Mouse (Mus musculus) heart, adult 11 months (tissue): Measurements from ENCODE around the gene Cd200.

Experiments used
- DNase-seq: peaks from one replicate; pipeline ENCODE4 v3.0.0; 2022

The Cd200 gene

DNA sequence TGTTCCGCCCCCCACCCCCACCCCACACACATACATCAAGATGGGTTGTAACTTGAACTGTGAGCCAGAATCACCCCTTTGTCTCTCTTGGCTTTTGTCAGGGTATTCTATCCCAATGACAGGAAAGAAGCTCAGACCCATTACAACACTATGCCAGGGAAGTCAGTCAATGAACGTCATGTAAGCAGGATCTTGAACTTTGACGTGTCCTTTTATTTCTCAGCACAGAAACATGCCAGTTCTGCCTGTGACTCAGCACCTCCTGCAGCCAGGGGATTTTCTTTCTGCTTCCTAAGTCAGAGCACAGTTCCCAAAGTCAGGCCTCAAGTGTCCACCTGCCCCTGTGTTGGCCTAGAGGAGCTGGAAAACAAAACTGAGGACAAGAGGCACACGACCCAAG is 31.5 kb downstream of the Cd200 start:
- peak; percentile 92 for DNase-seq

DNA sequence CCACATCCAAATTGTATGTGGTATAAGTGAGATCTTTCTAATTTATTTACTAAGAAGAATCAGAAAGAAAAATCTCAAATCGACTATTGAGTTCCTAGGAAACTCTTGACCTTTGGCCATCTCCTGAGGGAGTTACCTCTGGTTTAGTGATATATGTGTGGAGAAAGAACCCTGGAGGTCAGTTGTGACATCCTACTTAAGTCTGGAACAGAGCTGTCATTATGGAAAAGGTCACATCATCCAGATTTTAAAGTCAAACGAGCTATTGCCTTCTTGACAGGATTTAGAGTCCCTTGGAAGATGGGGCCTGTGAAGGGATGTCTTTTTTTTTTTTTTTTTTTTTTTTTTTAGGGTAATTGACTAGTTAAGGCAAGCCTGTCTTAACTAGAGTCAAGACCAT is 32.0 kb downstream of the Cd200 start:
- no peak for DNase-seq

GRCm38 (mm10) chr16:45376294-45376693 is 32.6 kb downstream of the Cd200 start:
- DNase-seq = peak; percentile 98

DNA sequence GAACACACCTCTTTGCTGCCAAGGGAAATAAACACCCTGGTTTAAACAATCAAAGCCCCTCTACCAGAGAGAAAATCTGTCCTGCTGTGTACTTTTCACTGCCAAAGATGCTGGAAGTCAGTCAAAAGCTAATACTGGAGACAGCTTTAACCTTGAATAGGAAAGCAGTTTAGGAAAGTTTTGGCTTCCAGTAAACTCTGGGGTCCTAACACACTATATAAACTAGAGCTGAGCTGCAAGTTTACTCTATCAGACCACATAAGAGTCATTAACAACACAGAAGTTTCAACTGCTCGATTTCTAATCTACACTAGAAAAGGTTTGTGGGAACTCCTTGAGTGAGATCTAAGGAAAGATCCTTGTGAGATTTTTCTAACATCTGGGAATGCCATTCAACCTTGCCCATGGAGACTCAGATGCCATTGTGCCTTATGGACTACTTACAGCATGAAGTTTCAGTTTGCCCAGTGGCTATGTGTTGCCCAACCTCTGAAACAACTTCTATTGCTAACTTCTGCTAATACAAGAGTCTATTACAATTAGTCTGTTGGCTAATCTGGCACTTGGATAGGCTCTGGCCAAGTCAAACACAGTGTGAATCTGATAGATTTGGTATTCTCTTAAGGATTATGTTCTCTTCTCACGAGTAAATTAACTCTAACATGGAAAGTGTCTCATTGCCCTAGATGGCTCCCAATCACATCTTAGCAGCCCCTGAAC is 33.2 kb downstream of the Cd200 start:
- no peak for DNase-seq

DNA sequence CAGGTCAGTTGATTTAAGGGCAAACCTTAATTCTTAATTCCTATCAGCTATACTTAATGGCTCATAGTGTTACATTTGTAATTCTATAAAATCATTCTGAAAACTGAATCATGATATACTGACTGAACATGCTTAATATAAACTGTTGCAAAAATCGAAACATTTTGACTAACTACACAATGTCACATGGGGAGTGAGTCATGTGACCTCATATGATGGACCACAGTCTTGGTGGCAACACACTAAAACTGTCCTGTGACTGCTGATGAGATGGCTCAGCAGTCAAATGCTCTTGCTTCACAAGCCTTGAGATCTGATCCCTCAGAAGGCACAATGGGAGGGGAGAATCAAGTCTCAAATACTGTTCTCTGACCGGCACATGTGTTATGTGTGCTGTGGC is 34.8 kb downstream of the Cd200 start:
- no peak for DNase-seq

DNA sequence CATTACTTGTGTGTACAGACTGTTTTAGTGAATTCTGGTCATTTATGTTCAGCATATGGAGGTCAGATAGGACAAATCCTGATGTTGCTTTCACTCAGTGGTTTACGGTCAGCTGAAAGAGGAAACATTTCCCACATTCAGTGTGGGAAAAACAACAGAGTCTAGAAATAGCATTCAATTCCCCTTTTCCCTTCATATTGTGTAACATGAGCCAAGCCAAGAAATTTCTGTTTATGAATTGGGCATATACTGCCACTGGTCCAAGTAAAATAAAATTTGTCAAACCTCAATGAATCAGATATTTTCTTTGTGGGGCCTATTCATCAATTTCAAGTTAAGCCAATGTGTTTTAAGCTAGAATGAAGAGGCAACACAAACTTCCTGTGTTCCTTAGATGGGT is 37.8 kb downstream of the Cd200 start:
- no peak for DNase-seq

DNA sequence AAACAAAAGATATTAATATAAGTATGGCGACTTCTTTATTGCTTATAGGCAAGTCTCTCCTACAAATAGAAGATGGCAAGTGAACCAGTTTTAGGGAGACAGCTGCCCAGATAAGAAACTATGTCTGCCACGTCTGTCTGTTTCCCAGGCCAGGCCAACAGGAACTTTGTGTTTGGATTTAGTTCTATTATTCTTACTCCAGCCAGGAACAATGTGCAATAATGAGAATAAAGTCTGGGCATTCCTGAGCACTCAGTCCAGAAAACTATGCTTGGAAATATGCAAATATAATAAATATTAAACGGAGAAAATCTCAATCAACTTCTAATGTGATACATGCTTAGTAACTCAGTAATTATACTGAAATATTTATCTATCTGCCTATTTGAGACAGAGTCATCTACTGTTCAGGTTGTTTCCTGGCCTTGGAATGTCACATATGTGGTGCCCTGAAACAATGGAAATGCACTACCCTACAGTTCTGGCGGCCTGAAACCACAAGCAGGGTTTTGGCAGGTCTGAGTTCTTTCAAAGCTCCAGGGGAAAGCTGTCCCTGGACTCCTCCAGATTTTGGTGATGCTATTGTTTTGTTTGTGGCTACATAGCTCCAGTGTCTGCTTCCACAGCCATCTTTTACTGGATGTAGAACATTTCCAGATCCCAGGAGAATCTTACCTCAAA is 39.4 kb downstream of the Cd200 start:
- DNase-seq = peak; percentile 97

DNA sequence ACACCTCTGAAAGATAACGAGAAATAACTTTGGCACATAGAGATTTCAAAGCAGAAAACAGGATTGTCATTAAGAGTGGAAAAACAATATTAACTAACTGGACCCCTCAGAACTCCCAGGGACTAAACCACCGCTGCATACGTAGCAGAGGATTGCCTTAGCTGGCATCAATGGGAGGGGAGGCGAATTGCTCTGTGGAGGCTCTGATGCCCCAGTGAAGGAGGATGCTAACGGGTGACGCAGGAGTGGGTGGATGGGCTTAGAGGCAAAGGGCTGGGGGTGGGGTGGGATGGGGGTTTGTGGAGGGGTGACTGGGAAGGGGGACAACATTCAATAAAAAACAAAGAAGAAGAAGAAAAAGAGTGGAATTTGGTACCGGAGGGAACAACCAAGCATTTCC is 42.7 kb downstream of the Cd200 start:
- DNase-seq = peak; percentile 92

DNA sequence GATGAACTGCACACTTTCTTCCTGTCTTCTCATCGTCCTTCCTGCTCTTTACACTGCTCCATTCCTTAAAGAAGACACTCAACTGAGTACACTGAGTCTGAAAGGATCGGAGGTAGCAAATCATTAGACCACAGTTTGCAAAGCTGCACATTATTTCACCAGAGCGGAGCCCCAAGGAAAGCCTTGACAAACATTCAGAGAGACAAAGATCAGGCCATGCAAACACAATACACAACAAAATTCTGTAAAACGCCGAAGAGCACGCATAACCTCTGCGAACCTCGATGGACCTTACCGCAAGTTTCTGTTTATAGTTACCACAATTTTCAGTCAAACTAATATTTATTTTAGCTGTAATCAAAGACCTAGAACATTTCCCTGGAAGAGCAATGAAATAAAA is 43.5 kb downstream of the Cd200 start:
- no peak for DNase-seq

- DNase-seq = no peak
Observed at GRCm38 (mm10) chr16:45364627-45365026, 44.2 kb downstream of the Cd200 start.

DNA sequence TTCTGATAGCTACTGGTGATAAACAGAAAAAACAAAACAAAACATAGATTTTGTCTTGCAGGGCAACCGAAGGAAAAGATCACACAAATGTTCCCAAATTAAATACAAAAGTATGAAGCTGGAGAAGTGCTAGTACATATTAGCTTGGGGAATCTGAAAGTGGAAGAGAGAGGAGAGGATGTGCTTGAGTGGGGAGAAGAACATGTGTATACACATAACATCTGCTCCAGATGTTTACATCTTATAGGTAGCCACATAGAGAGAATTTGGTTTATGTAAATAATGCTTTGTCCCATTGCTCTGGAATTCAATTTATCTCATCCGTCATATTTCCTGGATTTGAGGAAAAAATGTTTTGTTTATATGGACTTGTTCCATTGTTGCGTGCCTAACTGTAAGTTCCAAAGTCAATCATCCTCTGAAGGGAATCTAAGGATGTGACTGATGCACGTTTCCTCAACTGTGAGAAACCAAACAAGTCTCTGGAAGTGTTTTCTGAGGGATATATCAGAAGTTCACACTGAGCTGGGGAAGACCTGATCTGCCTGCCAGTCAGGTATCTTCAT is 45.3 kb downstream of the Cd200 start:
- no peak for DNase-seq

- no peak for DNase-seq
Observed at GRCm38 (mm10) chr16:45361450-45361849, 47.4 kb downstream of the Cd200 start.

GRCm38 (mm10) chr16:45358441-45358840 is 50.4 kb downstream of the Cd200 start:
- DNase-seq = peak; percentile 88

GRCm38 (mm10) chr16:45357134-45357533 is 51.7 kb downstream of the Cd200 start:
- DNase-seq = peak; percentile 90

GRCm38 (mm10) chr16:45352875-45353274 is 56.0 kb downstream of the Cd200 start:
- no peak for DNase-seq

GRCm38 (mm10) chr16:45350767-45351166 is 58.1 kb downstream of the Cd200 start:
- DNase-seq = no peak

- peak; percentile 99 for DNase-seq
Observed at GRCm38 (mm10) chr16:45349523-45350298, 59.1 kb downstream of the Cd200 start.

GRCm38 (mm10) chr16:45348238-45348637 is 60.6 kb downstream of the Cd200 start:
- peak; percentile 36 for DNase-seq

GRCm38 (mm10) chr16:45346930-45347387 is 61.9 kb downstream of the Cd200 start:
- no peak for DNase-seq

DNA sequence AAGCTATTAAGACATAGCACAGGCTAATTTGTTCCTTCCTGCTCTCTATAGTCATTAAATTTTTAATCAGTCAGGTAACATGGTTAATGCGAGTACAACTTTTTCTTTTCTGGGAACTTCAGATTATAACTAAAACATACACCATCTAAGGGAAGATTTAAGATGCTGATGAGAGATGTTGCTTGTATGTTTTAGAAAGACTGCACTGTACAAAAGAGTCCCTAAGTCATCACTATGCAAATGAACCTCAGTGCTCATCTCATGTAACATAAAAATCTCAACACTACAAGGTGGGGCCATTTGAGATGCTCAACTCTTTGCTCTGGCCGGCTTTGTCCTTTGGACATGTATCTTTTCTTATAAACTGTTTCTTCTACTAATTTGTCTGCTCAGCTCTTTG is 62.5 kb downstream of the Cd200 start:
- no peak for DNase-seq

DNA sequence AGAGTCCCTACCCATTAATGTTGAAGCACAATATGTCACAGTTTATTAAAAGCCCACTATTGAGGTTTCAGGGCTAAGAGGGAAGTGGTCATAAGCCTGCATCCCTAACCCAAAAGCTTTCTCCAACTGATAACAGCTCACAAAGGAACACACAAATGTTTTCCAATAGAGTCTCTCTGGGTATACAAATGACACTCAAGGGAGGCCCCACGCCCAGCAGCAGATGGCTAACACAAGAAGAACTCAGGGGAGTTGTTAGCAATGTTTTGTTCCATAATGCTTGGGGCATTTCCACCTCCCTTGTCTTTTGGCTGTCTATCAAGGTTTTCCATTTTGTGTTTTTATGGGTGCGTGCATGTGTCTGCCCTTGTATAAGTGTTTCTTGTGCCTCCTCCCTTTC is 64.0 kb downstream of the Cd200 start:
- peak; percentile 98 for DNase-seq

DNA sequence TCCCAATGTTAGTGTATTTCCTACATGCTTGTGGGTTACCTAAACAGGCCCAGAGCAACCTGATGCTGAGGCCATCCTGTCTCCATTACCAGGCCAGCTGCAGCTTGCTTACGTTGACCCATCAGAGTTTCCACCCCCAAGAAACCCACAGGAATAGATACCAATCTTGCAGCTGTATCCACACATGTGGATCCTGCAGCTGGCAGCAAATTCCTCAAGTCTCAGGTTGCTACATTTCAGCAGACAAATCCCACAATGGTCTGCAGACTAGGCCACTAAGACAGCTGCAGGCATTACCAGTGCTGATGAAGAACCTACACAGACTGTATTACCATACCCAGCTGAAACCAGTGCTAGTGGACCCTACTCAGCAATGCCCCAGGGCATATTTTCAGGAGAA is 72.4 kb downstream of the Cd200 start:
- peak; percentile 82 for DNase-seq

GRCm38 (mm10) chr16:45334891-45335290 is 74.0 kb downstream of the Cd200 start:
- peak; percentile 41 for DNase-seq
